10 mouse cellular contexts compared by ENCODE assay signal in the genomic region with DNA sequence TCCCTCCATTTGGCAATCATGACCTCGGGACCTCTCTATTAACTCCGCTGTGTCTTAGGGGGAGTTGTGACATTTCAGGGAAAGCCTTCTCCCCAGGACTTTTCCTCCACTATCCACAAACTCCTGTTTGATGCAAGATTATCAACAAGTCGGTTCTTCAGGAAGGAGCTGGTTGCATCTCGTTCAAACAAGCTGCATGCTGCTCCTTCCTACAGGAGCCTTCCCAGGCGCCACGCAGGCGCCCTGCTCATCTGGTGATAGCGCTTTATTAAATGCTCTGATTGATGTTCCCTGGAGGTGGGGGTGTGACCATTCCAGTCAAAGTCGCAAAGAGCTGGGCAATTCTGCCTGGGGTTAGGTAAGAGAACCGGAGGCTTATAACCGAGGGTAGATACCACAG. TPM values are rescaled to one million over a fixed set of nuclear protein-coding genes. Genes with fewer than 3 reads are reported as not detected.
DNase-seq lines count a peak whose midpoint lies in the region; ATAC-seq and TF ChIP-seq lines count a peak whose summit lies in the region.
"Had no signal": no experiment of that assay in that cellular context is flagged by ENCODE, and none has a peak within 500 bp of the region (broad histone marks: within the 10 kb centered on the region; RNA-seq: fewer than 3 reads in every experiment).

No protein-coding gene starts in this region.

- peaks cover 16% of the 10 kb centered on the region for H3K4me1 ChIP-seq in hindbrain, embryonic 15.5 days (replicated peaks)
- H3K4me1 ChIP-seq in midbrain, embryonic 11.5 days (ENCODE audit: control insufficient read depth, insufficient read depth, low read length), result peaks cover 17% of the 10 kb centered on the region

- H3K36me3 ChIP-seq in hindbrain, embryonic 15.5 days, result no peaks in the 10 kb centered on the region
- H3K36me3 ChIP-seq in midbrain, embryonic 11.5 days (ENCODE audit: control insufficient read depth, insufficient read depth, low read length), result no peaks in the 10 kb centered on the region

- no peak overlapping the region for H3K9ac ChIP-seq in hindbrain, embryonic 15.5 days
- H3K9ac ChIP-seq in midbrain, embryonic 11.5 days (ENCODE audit: low read length), result peak overlapping the region; percentile 92

- peaks cover 13% of the 10 kb centered on the region for H3K27me3 ChIP-seq in hindbrain, embryonic 15.5 days
- H3K27me3 ChIP-seq in midbrain, embryonic 11.5 days (ENCODE audit: control insufficient read depth, insufficient read depth, low read length), result peaks cover 8% of the 10 kb centered on the region; the same call in 1 of the 2 replicates

- intact Hi-C loops in gastrocnemius, adult 2 months (cut with DNase I), result loop anchor here (5.0 kb wide), 1 partner anchor 59 kb away; no protein-coding TSS in a partner anchor

- H3K27ac ChIP-seq in gastrocnemius, adult 2 months, result peak overlapping the region; percentile 93
- H3K27ac ChIP-seq in hindbrain, embryonic 15.5 days (replicated peaks), result no peak overlapping the region
- no peak overlapping the region for H3K27ac ChIP-seq in midbrain, embryonic 11.5 days (ENCODE audit: low read depth, low read length)
- H3K27ac ChIP-seq: left cerebral cortex, adult 2 months had no signal

- H3K4me2 ChIP-seq in hindbrain, embryonic 15.5 days, result peak overlapping the region; percentile 96
- H3K4me2 ChIP-seq in midbrain, embryonic 11.5 days, result peak overlapping the region; percentile 86

- H3K4me3 ChIP-seq in gastrocnemius, adult 2 months, result peak overlapping the region; percentile 84
- peak overlapping the region; percentile 72 for H3K4me3 ChIP-seq in hindbrain, embryonic 15.5 days
- H3K4me3 ChIP-seq in midbrain, embryonic 11.5 days (ENCODE audit: low read depth, low read length), result peak overlapping the region; percentile 62

- no peaks in the 10 kb centered on the region for H3K9me3 ChIP-seq in hindbrain, embryonic 15.5 days
- no peaks in the 10 kb centered on the region for H3K9me3 ChIP-seq in midbrain, embryonic 11.5 days (ENCODE audit: control insufficient read depth, low read length)

- TF ChIP-seq CTCF in gastrocnemius, adult 2 months (IDR thresholded peaks at IDR 0.05), result no peak

- no peak for DNase-seq in gastrocnemius, adult 2 months
- DNase-seq in gastrocnemius, adult 18-20 months (ENCODE audit: low spot score), result no peak
- peak; percentile 23 for DNase-seq in brain, adult 2 months (ENCODE audit: low read depth, low spot score)
- no peak for DNase-seq in midbrain, embryonic 11.5 days (ENCODE audit: low spot score, missing footprints)
- no peak for DNase-seq in spleen, postnatal 14 days (ENCODE audit: low spot score in 2 of 2)
- DNase-seq in right cerebral cortex, adult 18-20 months, result no peak

- WGBS in hindbrain, embryonic 15.5 days, result 2% methylated on average over 11 of the region's 11 CpGs
- 5% methylated on average over 11 of the region's 11 CpGs for WGBS in midbrain, embryonic 11.5 days

- no peak for ATAC-seq in hindbrain, embryonic 15.5 days (ENCODE audit: low FRiP score, low read depth)
- ATAC-seq in midbrain, embryonic 11.5 days (ENCODE audit: low FRiP score), result 0 out of 2 replicates have a peak, but pooled peaks have one; percentile 8
- ATAC-seq in megakaryocyte, adult 5-6 weeks (ENCODE audit: poor library complexity, severe bottlenecking), result no peak

RNA-seq across cellular contexts. Expression of gene Prima1, which starts 1.1 kb away (rescaled TPM):
- 10 to 100 TPM; 20.8 to 28.6 TPM for total RNA-seq in gastrocnemius, adult 2 months (2021)
- total RNA-seq in gastrocnemius, adult 18-20 months (2021), result 10 to 100 TPM in 1 of 2 experiments, 1 to 10 TPM in 1; 9.9 to 29.8 TPM
- 1.4 and 3.3 TPM in 2 replicates for polyA plus RNA-seq in hindbrain, embryonic 15.5 days (2015; fragmentation: Nextera tagmentation; extraction: Ambion mirVana)
- polyA plus RNA-seq in midbrain, embryonic 11.5 days (2014; fragmentation: Nextera tagmentation; extraction: Ambion mirVana), result 2.0 and 2.3 TPM in 2 replicates
- not detected in 2 replicates for total RNA-seq in megakaryocyte, adult 5-6 weeks (2015)
- not detected in 2 replicates for total RNA-seq in megakaryocyte, adult 5-6 weeks (2017)
- polyA plus RNA-seq: C2C12 had no signal

Comparison
In these comparisons a context has a peak if more than half of its experiments do, and no peak if none do; other contexts are left out.
1. RNA of gene Prima1, which starts 1.1 kb away (total RNA-seq): 9.9 to 29.8 TPM in gastrocnemius, adult 18-20 months and 20.8 to 28.6 TPM in gastrocnemius, adult 2 months; not detected in megakaryocyte, adult 5-6 weeks; every median in the first group is over 10 times any median in the second.
2. Peak in every context shown above with its lines, with median percentiles within 50 percentile points of each other: H3K4me3 ChIP-seq.